18 mouse cellular contexts compared by ENCODE assay signal in the genomic region with DNA sequence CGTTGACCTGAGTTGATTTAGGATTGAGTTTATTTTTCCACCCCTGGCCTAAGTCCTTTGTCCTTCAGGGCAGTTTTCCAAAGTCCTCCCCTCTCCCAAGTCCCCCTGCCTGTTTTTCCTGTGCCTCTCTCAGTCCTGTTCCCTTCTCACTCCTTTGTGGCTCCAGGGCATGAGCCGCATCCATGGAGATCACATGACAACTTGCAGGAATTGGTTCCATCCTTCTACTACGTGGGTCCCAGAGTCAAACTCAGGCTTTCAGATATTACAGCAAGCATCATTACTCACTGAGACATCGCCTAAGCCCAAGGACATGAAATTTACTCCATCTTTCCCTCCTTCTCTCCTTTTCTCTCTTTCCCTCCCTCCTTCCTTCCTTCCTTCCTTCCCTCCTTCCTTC. TPM values are rescaled to one million over a fixed set of nuclear protein-coding genes. Genes with fewer than 3 reads are reported as not detected.
DNase-seq lines count a peak whose midpoint lies in the region; ATAC-seq lines count a peak whose summit lies in the region.
"Had no signal": no experiment of that assay in that cellular context is flagged by ENCODE, and none has a peak within 500 bp of the region (broad histone marks: within the 10 kb centered on the region; RNA-seq: fewer than 3 reads in every experiment).

No protein-coding gene starts in this region.

- peak overlapping the region; percentile 68 for H3K4me3 ChIP-seq in heart, embryonic 10.5 days
- H3K4me3 ChIP-seq in heart, embryonic 14.5 days (ENCODE audit: control insufficient read depth in 1 of 2, insufficient read depth in 1 of 2, low read depth in 1 of 2, low read length in 2 of 2) = peak overlapping the region; percentile 53 to 65
- H3K4me3 ChIP-seq in heart, embryonic 15.5 days = peak overlapping the region; percentile 59
- H3K4me3 ChIP-seq: forebrain, embryonic 13.5 days; hindbrain, embryonic 10.5 days; intestine, embryonic 15.5 days had no signal

- peaks cover 47% of the 10 kb centered on the region for H3K4me1 ChIP-seq in heart, embryonic 10.5 days
- peaks cover 13 to 24% of the 10 kb centered on the region in 2 experiments for H3K4me1 ChIP-seq in heart, embryonic 14.5 days (ENCODE audit: control insufficient read depth in 2 of 2, insufficient read depth in 2 of 2, low read length in 2 of 2)
- H3K4me1 ChIP-seq in heart, embryonic 15.5 days (replicated peaks) = peaks cover 47% of the 10 kb centered on the region
- H3K4me1 ChIP-seq: forebrain, embryonic 13.5 days had no signal

- no peaks in the 10 kb centered on the region for H3K9me3 ChIP-seq in heart, embryonic 10.5 days
- no peaks in the 10 kb centered on the region for H3K9me3 ChIP-seq in heart, embryonic 14.5 days (ENCODE audit: control insufficient read depth, low read length)
- no peaks in the 10 kb centered on the region for H3K9me3 ChIP-seq in heart, embryonic 15.5 days (replicated peaks)
- H3K9me3 ChIP-seq: forebrain, embryonic 13.5 days; hindbrain, embryonic 10.5 days; intestine, embryonic 15.5 days had no signal

- H3K4me2 ChIP-seq in heart, embryonic 14.5 days (ENCODE audit: low read length) = peak overlapping the region; percentile 79
- peak overlapping the region; percentile 69 for H3K4me2 ChIP-seq in heart, embryonic 15.5 days
- H3K4me2 ChIP-seq: forebrain, embryonic 13.5 days; hindbrain, embryonic 14.5 days; intestine, embryonic 15.5 days had no signal

- no peak for DNase-seq in heart, embryonic 10.5 days (ENCODE audit: low spot score)
- no peak for DNase-seq in heart, adult 8-10 months (ENCODE audit: low spot score)
- no peak for DNase-seq in heart, adult 9 months (ENCODE audit: low spot score in 2 of 2)
- no peak for DNase-seq in right cerebral cortex, postnatal 36 days (ENCODE audit: low spot score in 2 of 2)
- DNase-seq: adrenal gland, adult 2 months; adrenal gland, postnatal 25 days; cerebellum, adult 18-20 months; cerebellum, adult 9-11 months; cerebellum, postnatal 36 days; forebrain, postnatal 0 days; gastrocnemius, postnatal 14 days; kidney, adult 18-20 months had no signal

- H3K27ac ChIP-seq in heart, embryonic 10.5 days = peak overlapping the region; percentile 97
- peak overlapping the region; percentile 46 to 99 for H3K27ac ChIP-seq in heart, embryonic 14.5 days (replicated peaks in 1 of 2; ENCODE audit: control insufficient read depth in 1 of 2, insufficient read depth in 1 of 2, low read depth in 2 of 2, low read length in 2 of 2)
- H3K27ac ChIP-seq in heart, embryonic 15.5 days = peak overlapping the region; percentile 98
- H3K27ac ChIP-seq: forebrain, embryonic 13.5 days; hindbrain, embryonic 10.5 days; hindbrain, embryonic 14.5 days; intestine, embryonic 15.5 days had no signal

- H3K9ac ChIP-seq in heart, embryonic 14.5 days (ENCODE audit: low read length) = peak overlapping the region; percentile 93
- peak overlapping the region; percentile 70 for H3K9ac ChIP-seq in heart, embryonic 15.5 days
- H3K9ac ChIP-seq: forebrain, embryonic 13.5 days; forebrain, postnatal 0 days; hindbrain, embryonic 14.5 days; intestine, embryonic 15.5 days had no signal

- peaks cover 35% of the 10 kb centered on the region for H3K36me3 ChIP-seq in heart, embryonic 10.5 days
- peaks cover 35% of the 10 kb centered on the region for H3K36me3 ChIP-seq in heart, embryonic 14.5 days (ENCODE audit: control insufficient read depth, insufficient read depth, low read length)
- peaks cover 16% of the 10 kb centered on the region; the same call in 1 of the 2 replicates for H3K36me3 ChIP-seq in heart, embryonic 15.5 days
- H3K36me3 ChIP-seq: hindbrain, embryonic 10.5 days; intestine, embryonic 15.5 days had no signal

- no peaks in the 10 kb centered on the region for H3K27me3 ChIP-seq in heart, embryonic 10.5 days (ENCODE audit: insufficient read depth, poor library complexity, severe bottlenecking)
- H3K27me3 ChIP-seq in heart, embryonic 14.5 days (ENCODE audit: control insufficient read depth, insufficient read depth, low read length) = no peaks in the 10 kb centered on the region
- no peaks in the 10 kb centered on the region for H3K27me3 ChIP-seq in heart, embryonic 15.5 days
- H3K27me3 ChIP-seq: forebrain, embryonic 13.5 days; intestine, embryonic 15.5 days had no signal

- no peak for ATAC-seq in heart, embryonic 14.5 days (ENCODE audit: insufficient number of reproducible peaks, insufficient read depth, low FRiP score, low read depth)
- ATAC-seq in heart, embryonic 15.5 days (replicated peaks; ENCODE audit: insufficient number of reproducible peaks, insufficient read depth, low FRiP score, low read depth) = no peak
- ATAC-seq: forebrain, embryonic 13.5 days; forebrain, postnatal 0 days; intestine, embryonic 15.5 days had no signal

- WGBS in heart, embryonic 10.5 days = 67% methylated on average over 4 of the region's 4 CpGs
- 28% methylated on average over 4 of the region's 4 CpGs for WGBS in heart, embryonic 14.5 days
- 43% methylated on average over 4 of the region's 4 CpGs for WGBS in heart, embryonic 15.5 days

RNA-seq across cellular contexts. Expression of a gene that starts 23.9 kb away (rescaled TPM):
- polyA plus RNA-seq in heart, embryonic 10.5 days (2016; fragmentation: Nextera tagmentation; extraction: Ambion mirVana) = 131 and 248 TPM in 2 replicates
- total RNA-seq in heart, adult 8-10 months (2022) = 100 to 1,000 TPM; 470 to 539 (median 495) TPM
- polyA plus RNA-seq in heart, embryonic 14.5 days (2014; fragmentation: Nextera tagmentation; extraction: Ambion mirVana) = 244 and 271 TPM in 2 replicates
- 214 and 224 TPM in 2 replicates for polyA plus RNA-seq in heart, embryonic 15.5 days (2015; fragmentation: Nextera tagmentation; extraction: Ambion mirVana)
